Mouse (Mus musculus) hindbrain, embryonic 16.5 days (tissue): ENCODE results near the gene Chac2. TPM values are rescaled to one million over a fixed set of nuclear protein-coding genes. Genes with fewer than 3 reads are reported as not detected.

ENCODE experiments used
- polyA plus RNA-seq: library from polyadenylated mRNA; unstranded; fragments of >200 nt; fragmentation: Nextera tagmentation; extraction: Ambion mirVana; gene quantifications from 2 replicates; pipeline ENCODE4 v1.2.1, GENCODE M21; 2015

The Chac2 gene
- polyA plus RNA-seq, 1 experiment from 2014 or later, result 34.7 TPM

Other genes with a start within 250 kb of the Chac2 start
- 10.7 and 11.0 TPM in 2 replicates for gene Psme4, start 214.6 kb downstream of the Chac2 start, polyA plus RNA-seq
- 8.9 and 9.4 TPM in 2 replicates for gene Gpr75, start 101.0 kb downstream of the Chac2 start, polyA plus RNA-seq
- gene Asb3, start 100.9 kb downstream of the Chac2 start, polyA plus RNA-seq, result 28.7 and 29.7 TPM in 2 replicates
- gene Erlec1, start 32.0 kb downstream of the Chac2 start, polyA plus RNA-seq, result 10.3 and 10.7 TPM in 2 replicates
- gene Gm17332, start 196.1 kb upstream of the Chac2 start, polyA plus RNA-seq, result not detected in 2 replicates